Mouse (Mus musculus): ENCODE results near the gene Mgat2.
"Not testable (repeated sequence)": the region's sequence is repeated elsewhere in the genome, so short reads cannot be mapped to it uniquely, and the experiment has no call there.

Gene Mgat2

DNA sequence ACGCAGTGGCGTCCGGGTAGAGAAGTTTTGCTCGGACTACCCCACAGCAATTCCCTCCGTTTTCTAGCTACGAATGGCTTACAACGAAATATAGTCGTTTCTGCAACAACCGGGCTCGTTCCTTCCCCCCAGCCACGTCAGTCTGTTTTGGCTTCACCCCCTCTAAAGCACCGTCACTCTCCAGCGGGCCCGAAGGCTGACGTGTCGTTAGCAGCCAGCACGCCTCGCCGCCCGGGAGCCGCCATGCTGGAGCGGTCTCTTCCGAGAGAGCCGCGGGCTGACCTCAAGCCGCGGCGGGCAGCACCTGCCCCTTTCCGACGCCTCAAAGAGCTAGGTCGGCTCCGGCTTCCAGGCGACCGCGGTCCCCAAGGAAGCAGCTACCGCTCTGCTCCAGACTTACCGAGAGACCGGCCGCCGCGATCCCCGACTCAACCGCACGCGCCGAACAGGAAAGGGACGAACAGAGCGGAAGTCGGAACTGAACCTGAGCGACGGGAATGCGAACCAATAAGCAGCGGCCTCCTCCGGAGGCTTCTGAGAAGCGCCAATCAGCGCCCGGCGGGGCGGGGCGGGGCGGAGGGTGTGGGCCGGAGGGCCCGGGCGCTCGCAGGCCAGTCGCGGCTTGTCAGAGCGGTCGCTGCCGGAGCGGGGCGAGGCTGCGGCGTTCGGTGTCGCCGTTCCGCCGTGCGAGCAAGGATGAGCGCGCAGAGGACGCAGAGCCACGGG is at the start of gene Mgat2, which contains the start of gene Rpl36al:
Mgat2 (plus strand) TSS at position 575 of the 726 bp plus-strand sequence.
Rpl36al (minus strand) TSS at position 501 of the 726 bp plus-strand sequence.
- peak; percentile 61 for DNase-seq (ENCODE audit: extremely low read depth, low read depth, low spot score)

DNA sequence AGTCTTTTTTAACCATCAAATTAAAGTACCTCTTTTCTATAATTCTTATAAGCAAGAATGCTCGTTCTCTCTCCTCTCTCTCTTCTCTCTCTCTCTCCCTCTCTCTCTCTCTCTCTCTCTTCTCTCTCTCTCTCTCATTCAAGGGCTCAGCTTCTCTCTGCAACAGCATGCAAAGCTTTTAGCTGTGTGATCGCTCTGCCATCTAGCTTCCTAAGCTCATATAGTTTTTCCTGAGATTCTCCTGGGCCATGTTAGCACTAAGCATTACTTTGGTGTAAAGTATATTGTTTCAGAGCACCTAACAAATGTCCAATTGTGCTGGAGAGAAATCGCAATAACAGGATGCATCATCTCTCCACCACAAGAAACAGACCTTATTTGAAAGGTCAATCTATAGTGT is 44.8 kb upstream of the Mgat2 start:
- no peak for DNase-seq (ENCODE audit: extremely low read depth, low read depth, low spot score)

DNA sequence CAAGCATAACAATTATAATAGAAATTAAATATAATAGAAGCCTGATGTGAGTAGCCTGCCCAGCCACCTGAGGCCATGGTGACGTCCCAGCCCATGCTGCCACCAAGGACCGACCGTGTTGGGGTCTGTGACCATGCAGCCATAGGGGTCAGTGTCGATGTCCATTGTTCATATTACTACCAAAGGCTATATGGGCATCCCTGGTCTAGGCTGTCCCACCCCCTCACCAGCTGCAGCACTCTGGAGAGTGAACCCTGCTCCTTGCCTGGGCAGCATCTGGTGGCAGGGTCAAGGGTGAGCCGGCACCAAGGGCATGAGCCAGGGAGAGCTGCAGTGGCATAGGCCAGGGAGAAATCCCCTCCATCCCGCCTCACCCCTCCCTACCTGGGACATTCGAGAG is 44.1 kb upstream of the Mgat2 start:
- DNase-seq (ENCODE audit: extremely low read depth, low read depth, low spot score): no peak

DNA sequence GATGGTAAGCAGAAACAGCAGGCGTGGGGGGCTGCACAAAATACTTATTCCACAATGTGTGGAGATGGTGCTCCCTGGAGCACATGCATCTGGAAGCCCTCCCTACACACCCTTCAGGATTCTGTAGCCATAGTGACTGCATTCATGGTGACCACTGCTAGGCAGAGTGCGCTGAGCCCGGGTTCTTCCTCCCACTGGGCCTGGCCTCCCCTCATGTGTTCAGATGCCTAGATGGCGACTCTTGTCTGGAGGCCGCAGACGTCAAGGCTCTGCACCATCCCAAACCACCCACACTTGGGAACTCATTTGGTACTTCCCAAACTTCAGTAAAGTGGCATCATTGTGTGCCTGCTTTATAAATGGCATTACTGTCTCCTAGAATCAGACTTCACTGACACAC is 40.5 kb upstream of the Mgat2 start:
- DNase-seq (ENCODE audit: extremely low read depth, low read depth, low spot score): no peak

DNA sequence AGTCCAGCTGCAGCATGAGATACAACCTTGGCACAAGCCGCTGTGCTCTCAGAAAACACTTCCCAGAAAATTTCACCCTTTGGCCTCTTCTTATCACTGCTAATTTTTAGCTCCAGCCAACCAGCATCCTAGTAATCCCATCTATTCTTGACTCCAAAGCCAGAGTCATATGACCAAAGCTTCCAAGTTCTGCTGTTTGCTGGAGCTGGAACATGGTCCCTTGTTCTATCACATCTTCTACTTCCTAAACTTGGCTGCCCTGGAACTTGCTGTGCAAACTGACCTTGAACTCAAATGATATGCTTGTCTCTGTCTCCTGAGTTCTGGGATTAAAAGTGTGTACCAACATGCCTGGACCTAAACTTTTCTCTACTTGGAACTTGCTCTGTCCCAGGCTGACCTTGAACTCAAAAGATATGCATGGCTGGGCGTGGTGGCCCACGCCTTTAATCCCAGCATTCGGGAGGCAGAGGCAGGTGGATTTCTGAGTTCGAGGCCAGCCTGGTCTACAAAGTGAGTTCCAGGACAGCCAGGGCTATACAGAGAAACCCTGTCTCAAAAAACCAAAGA is 36.7 kb upstream of the Mgat2 start:
- no peak for DNase-seq (ENCODE audit: extremely low read depth, low read depth, low spot score)

DNA sequence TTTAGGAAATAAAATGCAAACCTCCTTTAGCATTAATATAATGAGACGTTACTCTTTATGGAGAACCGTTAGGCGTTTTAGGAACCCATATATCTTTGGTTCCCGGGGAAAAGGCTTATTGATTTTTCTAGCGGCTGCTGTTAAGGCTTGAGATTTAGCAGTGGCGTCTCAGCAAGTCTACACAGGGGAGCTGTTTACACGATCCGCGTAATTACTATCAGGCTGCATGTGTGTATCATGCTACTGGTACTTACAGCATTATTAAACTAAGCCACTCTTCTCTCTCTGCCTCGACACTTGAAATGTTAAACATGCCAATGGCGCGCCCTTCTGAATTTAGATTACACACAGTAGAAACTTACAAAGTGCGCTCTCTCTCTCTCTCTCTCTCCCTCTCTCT is 33.9 kb upstream of the Mgat2 start:
- no peak for DNase-seq (ENCODE audit: extremely low read depth, low read depth, low spot score)

DNA sequence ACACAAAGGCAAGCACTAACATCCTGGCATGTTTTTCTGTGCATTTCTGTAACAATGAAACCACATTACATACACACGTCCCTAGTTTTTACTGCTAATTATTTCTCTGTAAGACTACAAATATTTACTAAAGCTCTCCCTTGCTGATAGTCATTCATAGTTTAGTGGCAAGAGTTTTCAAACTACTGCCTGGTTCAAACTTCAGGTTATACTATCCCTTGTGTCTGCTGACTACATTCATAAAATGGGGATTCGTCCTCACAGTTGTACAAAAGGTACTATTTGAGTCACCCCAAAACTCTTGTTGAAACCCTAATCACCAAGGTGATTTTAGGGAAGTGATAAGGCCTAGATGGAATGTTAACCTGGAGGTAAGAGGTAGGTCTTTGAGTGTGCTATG is 28.0 kb upstream of the Mgat2 start:
- DNase-seq (ENCODE audit: extremely low read depth, low read depth, low spot score): no peak

DNA sequence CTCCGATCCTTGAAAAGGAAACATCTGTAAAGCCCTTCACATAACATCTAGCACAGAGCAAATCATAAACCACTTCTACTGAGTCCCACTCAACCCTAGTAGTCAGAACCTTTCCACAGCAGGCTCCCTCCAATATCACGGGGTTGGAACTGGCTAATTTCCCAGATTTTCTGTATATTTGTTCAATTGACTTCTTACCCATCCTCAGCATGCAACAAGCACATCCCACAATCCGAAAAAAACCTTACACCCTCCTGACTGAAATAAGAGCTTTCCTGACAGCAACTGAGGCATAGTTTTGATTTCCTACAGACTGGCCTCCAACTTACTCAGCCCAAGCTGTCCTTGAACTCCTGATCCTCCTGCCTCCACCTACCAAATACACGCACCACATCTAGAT is 27.5 kb upstream of the Mgat2 start:
- no peak for DNase-seq (ENCODE audit: extremely low read depth, low read depth, low spot score)

DNA sequence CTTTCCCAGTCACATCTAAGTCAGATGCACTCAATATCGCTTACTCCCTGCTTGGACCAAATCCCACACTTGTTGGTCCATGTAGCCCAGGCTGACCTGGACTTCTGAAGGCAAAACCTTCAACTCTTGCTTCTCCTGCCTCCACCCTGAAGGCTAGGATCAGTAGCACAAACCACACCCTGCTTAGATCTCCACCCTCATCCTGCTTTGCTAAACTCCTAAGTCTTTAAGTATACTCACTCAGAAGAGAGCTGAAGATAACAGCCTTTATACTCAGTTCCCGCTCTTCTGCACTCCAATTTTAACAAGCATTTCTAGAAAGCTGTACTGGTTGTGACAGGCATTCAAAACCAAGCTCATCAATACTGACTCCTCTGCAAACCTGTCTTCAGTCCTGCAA is 26.9 kb upstream of the Mgat2 start:
- no peak for DNase-seq (ENCODE audit: extremely low read depth, low read depth, low spot score)

DNA sequence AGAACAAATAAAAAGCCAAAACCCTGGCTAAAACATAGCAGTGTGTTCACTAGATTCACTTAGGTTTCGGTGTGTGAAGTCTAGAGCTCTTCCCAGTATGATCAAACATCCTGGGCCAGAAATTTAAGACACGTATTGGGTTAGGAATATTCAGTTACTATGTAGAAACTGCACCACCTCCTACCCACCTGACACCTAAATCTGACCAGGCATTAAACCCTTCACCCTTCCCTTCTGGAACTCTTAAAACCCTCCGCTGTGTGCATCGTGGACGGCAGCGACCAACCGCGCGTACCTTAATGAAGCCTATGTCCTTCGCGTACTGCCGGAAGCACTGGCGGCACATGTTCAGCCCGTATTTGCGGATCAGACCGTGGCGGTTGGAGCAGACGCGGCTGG is 25.6 kb upstream of the Mgat2 start:
- DNase-seq (ENCODE audit: extremely low read depth, low read depth, low spot score): no peak

DNA sequence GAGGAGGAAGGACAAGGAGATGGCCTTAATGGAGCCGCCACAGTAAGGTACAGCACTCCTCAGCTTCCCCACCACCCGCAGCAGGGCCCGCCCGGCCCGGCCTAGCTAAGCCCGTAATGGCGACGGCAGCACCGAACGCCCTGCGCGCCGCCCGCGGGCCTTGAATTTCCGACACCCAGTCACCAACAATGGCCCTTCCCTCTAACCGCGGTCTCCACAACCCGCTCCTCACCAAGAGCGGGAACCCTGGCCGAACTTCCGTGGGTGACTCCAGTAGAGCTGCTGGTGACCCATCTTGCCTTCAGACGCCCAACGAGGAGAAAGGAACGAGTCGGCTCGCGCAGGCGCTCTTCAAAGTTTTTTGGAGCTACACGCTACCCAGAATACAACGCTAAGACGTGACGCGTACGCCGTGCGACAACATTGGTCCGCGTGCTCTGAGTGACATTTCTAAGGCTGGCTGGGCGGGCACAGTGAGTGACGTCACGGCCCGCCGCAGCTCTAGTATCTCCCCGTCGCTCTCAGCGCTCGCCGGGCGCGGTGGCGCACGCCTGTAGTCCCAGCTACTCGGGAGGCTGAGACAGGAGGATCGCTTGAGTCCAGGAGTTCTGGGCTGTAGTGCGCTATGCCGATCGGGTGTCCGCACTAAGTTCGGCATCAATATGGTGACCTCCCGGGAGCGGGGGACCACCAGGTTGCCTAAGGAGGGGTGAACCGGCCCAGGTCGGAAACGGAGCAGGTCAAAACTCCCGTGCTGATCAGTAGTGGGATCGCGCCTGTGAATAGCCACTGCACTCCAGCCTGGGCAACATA is 25.0 kb upstream of the Mgat2 start, which contains the start of gene Rps29:
Rps29 (minus strand) TSS at position 422 of the 813 bp plus-strand sequence.
- peak; percentile 87 for DNase-seq (ENCODE audit: extremely low read depth, low read depth, low spot score)

DNA sequence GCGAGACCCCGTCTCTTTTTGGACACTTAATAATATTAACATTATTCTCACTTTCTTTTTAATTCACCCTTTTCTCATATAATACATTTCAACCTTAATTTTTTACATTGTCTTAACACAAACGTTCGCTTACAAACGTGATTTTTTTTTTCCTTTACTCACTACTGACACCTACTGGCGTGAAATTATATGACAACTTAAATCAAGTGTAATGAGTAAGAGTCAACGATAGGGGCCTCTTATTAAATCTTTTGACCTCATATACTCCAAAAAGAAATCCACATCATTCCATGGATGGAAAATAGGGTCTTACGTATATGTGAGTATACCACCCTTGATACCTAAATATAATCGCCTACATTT is 24.4 kb upstream of the Mgat2 start:
- DNase-seq (ENCODE audit: extremely low read depth, low read depth, low spot score): no peak

DNA sequence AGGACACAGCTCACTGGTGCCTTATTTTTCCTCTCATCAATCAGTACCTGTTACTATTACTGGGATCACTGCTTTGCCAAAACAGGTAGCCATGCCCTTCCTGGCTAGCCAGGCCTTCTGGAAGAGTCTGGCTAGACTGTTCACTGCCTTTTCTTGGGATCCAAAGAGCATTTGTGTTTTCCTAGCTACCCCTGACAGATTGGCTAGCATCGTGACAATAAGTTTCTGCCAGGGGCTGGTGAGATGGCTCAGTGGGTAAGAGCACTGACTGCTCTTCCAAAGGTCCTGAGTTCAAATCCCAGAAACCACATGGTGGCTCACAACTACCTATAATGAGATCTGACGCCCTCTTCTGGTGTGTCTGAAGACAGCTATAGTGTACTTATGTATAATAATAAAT is 23.3 kb upstream of the Mgat2 start:
- DNase-seq (ENCODE audit: extremely low read depth, low read depth, low spot score): not testable (repeated sequence)

DNA sequence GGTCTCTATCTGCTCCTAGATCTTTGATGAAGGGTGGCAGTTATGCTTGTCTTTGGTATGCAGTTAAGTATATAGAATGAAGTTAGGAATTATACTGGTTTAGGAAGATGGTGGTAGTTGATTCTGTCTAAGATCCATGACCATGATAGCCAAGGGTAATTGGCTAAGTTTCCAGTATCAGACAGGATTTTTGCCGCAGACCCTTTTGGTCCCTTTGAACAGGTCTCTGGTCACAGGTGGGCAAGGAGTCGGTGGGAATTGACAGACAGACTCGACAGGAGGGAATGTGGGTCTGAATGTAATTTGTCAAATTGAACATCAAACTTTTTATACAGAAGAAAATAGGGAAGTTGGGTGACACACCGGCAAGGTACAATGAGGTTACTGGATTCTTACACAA is 20.4 kb upstream of the Mgat2 start:
- DNase-seq (ENCODE audit: extremely low read depth, low read depth, low spot score): not testable (repeated sequence)

DNA sequence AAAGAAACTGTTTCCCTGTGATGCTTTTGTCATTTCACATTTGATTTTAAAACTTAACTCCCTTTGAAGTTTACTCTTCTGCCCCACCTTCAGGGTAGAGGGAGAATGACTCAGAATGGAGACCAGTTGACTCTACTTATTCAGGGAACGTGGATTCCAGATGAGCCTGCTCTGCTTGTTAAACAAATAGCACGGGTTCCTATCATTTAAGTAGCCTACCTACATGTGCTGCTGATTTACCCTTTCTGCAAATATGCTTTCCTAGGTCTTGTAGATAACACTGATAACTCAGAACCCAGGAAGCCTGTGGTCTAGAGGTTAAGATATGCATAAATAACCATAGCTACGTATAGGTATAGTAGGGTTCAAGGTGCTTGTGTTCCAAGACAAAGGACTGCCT is 19.1 kb upstream of the Mgat2 start:
- no peak for DNase-seq (ENCODE audit: extremely low read depth, low read depth, low spot score)

DNA sequence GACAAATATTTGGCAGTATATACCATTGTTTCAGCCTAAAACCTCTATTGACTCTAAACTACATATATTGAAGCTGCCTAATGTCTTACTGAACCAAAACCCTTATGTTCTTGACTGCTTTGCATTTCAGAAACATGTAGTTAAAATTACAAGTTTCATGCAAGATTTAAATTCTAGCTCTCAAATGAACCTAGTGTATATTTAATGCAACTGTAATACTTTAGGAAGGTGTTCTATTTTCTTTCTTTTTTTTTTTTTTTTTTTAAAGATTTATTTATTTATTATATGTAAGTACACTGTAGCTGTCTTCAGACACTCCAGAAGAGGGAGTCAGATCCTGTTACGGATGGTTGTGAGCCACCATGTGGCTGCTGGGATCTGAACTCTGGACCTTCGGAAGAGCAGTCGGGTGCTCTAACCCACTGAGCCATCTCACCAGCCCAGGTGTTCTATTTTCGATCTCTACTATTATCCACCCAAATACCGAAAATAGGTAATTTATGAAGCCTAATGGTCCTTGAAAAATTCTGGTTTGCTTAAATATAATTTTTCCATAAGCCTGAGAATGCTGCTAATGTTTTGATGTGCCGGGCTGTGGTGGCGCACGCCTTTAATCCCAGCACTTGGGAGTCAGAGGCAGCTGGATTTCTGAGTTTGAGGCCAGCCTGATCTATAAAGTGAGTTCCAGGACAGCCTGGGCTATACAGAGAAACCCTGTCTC is 16.9 kb upstream of the Mgat2 start:
- not testable (repeated sequence) for DNase-seq (ENCODE audit: extremely low read depth, low read depth, low spot score)

DNA sequence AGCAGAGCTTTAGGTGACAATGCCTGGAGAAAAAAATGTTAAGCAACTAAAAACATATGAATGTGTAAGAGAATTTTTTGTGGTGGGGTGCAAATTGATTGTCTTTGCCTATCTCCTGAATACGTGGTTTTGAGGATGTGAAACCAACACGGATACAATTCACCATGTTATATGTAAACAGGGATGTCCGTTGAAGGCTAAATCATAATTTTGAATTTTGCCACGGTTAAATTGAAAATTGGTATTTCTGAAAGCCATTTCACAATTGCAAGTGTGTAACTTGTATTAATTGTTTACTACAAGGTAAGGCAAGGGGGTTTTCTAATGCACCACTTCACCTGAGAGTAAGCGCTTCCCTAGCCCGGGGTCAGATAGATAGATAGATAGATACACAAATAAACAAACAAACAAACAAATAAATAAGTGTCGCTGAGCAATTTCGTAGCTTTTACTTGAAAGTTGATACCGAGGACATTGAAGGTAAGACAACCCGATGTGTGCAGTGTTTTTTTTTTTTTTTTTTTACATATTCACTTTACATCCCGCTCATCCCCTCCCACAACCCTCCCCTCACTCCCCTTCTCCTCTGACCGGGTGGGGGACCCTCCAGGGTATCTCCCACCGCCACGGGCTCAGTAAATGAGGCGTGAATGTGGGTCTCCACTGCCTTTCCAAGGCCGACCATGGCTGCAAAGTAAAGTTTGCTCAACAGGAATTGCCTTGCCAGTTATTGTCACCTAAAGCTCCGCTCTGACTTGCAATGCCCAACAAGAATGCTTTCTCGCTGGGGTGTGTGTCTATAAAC is 16.1 kb upstream of the Mgat2 start:
- DNase-seq (ENCODE audit: extremely low read depth, low read depth, low spot score): no peak

DNA sequence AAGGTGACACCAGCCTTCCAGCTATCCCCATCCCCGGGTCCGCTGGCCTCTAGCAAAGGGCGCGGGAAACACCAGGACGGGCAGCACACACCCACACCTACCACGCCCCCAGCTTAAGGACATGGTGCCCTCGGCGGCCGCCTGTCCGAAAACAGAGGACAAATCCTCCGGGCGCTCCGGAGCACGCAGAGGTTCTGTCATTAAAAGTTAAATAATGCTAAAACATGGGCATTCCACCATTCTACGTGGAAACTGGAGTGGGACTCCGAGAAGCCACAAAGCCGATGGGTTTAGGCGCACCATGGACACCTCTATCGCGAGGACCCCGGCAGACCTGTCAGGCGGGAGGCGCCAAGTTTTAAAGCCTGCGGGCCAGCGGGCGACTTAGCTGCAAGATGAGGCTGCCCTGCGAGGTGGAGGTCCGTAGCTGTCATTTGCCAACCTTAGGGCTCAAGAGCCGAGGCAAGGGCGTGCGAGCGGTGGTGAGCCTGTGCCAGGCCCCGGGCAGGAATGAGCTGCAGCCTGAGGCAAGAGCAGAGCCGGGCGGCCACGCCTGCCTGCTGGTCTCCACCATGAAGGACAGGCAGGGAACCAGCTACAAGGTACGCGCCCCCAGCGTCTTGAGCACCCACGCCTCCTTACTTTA is 15.4 kb upstream of the Mgat2 start, which contains the start of gene Lrr1:
Lrr1 (plus strand) TSS at position 354 of the 646 bp plus-strand sequence.
- no peak for DNase-seq (ENCODE audit: extremely low read depth, low read depth, low spot score)

DNA sequence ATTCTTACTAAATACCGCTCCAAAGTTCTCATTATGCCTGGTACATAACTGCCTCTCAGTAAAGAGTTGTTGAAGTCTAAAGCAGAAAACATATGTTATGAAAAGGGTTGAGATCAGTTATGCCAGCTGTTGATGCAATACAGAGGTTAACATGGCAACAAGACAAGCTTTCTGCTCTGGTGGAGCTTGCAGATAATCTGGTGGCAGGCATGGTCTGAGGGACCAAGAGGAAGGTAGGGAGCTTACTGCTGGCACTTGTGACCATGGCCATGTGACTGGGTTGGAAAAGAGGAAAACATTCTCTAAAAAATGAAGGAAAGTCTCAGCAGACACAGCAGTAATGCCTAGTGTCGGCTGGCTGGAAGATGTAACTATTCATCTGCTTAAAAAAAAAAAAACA is 12.7 kb upstream of the Mgat2 start:
- no peak for DNase-seq (ENCODE audit: extremely low read depth, low read depth, low spot score)

DNA sequence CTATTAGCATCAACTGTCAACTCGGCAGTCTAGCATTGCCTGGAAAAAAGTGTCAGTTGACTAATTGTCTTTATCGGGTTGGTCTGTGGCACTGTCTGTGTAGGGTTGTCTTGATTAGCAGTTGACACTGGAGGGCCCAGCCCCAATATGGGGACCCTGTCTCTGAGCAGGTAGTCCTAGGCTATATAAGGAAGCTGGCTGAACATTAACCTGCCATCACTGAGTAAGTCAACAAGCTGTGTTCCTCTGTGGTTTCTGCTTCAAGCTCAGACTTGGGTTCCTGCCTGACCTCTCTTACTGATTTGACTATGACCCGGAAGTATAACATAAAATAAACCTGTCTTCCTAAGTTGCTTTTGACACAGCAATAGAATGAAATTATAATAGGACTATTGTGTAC is 8.0 kb upstream of the Mgat2 start:
- no peak for DNase-seq (ENCODE audit: extremely low read depth, low read depth, low spot score)
